Mouse (Mus musculus) right cerebral cortex, postnatal 36 days (tissue): ENCODE results near the gene Cep78.

Experiments used
- DNase-seq, 2 experiments: peaks; one replicate each; pipeline ENCODE4 v3.0.0; 2022; ENCODE audit warnings: low spot score in 2 of 2, mixed read lengths in 1 of 2

Gene Cep78

GRCm38 (mm10) chr19:15984449-15985171 is at the start of gene Cep78:
Gene Cep78, minus strand, starts transcription at chr19:15984989.
- DNase-seq = peak; percentile 85 to 88

- no peak for DNase-seq
These were observed 46.5 kb upstream of the Cep78 start for GRCm38 (mm10) chr19:16031276-16031675.

DNA sequence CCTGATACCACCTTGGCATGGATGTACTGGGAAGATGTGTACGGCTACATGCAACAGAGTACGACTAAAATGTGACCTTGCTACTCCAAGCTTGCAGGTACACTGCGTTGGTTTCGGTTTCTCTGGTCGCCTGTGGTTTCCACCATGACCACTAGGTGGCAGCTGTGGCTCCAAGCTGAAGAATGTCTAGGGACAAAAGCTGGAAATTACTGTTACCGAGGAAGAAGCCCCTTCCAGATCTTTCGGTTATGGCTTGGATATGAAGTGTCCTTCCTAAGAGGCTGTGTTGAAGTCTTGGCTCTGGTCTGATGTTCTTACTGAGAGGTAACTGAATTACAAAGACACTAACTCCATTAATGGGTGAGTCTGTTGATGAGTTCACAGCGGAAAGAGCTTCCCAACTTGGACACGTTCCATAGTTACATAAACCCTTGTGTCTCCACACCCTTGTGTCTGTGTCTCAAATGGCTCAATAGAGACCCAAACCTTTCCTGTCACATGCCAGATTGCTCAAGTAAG is 44.5 kb upstream of the Cep78 start:
- DNase-seq = peak in 1 of 2 experiments; percentile 26

- no peak for DNase-seq
These were observed 44.0 kb upstream of the Cep78 start for GRCm38 (mm10) chr19:16028746-16029252.

DNA sequence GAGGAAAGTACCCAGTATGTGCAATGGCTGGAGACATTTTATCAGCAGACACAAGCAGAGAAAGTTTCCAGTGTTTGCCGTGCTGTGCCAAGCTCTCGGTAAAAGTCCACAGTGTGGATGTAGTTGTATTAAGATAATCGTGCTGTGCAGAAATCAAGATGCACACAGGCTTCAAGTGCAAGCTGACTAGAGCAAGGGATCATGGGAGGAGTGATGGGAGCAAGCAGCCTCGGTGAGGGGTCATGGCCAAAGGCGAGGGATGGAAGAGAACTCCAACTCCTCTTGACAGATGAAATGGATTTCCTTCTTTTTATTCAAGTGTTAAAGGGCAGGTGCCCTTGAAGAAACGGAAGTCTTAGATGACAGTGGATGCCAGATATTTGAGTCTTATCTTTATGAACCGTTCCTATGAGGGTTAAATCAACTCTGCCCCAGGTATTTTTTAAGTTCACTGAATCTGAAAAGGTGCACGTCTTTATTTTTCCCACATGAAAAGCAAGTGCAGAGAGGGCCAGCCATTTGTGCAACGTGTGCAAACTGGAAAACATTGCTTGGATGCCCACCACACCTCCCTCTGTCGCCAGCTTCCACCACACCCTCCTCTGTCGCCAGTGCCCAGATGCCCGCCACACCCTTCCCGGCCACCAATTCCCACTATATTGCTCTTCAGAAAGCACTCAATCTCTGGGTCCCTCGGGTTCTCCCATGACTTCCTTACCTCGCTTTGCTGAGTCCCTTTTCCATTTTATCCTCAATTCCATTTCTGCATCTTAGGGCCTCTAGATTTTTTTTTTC is 43.3 kb upstream of the Cep78 start:
- no peak for DNase-seq

GRCm38 (mm10) chr19:16026276-16026675 is 41.5 kb upstream of the Cep78 start:
- DNase-seq = no peak

DNA sequence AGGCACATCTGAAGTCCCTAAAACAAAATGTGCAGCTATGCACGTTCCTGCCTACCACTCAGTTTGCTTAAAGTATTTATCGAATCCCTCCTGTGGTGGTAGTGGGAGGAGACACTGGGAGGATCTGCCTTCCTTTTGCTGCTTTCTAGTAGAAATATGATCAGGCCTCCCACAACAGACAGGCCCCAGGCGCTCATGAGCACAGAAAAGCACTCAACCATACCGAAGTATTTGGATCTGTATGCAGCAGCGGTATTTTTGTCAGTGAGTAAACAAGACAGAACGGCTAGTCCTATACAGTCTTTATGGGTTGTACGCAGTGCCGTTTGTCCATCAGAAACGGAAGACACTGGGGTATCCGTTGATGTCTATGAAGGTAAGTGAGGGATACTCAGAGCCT is 37.4 kb upstream of the Cep78 start:
- DNase-seq = no peak

DNA sequence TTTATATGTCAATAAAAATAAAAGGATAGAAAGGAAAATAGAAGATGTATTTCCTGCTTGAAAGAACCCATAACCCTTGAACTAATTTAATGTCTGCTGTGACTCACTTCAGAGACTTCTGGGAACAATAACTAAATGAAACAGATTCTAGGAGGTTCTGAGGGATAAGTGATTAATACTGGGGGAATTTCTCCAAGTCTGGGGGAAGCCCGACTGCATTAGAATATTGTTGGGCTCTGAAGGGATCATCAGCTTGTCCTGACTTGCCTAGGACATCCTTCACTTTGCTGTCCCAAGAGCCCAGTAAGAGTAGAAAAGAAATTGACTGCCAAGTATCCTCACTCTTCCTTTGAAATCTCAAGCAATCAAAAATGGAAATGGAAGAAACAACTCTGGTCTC is 31.4 kb upstream of the Cep78 start:
- DNase-seq = no peak

DNA sequence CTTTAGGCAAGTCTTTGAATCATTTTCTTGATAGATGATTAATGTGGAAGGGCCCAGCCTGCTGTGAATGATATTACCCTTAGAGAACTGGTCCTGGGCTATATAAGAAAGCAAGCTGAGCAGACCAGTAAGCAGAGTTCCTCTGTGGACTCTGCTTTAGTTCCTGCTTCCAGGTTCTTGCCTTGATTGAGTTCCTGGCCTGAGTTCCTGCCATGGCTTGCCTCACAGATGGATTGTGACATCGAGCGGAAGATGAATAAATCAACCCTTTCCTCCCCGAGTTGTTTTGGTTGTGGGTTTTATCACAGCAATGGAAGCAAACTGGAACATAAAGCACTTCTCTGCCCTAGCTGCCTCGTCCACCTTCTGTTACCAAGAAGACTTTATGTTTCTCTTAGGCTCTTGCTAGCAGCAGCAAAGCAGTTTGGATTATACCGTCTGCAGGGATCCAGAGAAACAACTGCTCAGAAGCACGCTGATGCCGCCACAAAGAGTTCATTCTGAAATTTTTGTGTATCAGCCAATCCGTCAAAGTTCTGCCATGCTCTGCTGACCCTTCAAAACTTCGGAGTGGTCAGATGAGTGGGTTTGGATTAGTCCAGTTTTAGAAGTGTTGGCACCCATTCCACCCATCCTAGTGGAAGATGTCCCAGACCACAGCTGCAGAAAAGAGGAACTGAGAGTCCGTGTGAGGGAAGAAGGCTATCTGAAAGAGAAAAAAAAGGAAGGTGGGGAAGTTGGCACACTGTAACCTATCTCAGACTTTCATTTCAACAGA is 30.6 kb upstream of the Cep78 start:
- no peak for DNase-seq

- DNase-seq = no peak
These were observed 25.1 kb upstream of the Cep78 start for GRCm38 (mm10) chr19:16009746-16010337.

GRCm38 (mm10) chr19:16009111-16009510 is 24.3 kb upstream of the Cep78 start:
- DNase-seq = no peak

- peak; percentile 41 to 80 for DNase-seq
These were observed 22.3 kb upstream of the Cep78 start for GRCm38 (mm10) chr19:16007131-16007530.

DNA sequence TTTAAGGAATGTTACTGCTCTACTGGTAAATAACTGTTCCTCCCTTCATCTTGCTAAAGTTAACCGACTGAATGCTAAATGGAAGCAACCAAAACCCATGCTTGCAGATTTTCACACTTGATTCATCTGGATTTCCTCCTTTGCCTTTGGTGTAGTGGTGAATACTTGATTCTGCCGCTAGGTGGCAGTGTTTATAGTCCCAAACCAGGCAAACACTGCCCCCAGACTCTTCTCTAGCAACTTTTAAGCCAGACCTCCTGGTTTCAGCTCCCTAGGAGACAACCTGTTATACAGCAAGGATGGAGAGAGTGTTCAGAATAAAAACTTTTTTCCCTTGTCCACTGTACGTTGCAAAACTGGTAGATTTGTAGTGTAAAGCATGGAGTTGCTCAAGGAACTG is 13.4 kb upstream of the Cep78 start:
- peak; percentile 23 to 24 for DNase-seq

DNA sequence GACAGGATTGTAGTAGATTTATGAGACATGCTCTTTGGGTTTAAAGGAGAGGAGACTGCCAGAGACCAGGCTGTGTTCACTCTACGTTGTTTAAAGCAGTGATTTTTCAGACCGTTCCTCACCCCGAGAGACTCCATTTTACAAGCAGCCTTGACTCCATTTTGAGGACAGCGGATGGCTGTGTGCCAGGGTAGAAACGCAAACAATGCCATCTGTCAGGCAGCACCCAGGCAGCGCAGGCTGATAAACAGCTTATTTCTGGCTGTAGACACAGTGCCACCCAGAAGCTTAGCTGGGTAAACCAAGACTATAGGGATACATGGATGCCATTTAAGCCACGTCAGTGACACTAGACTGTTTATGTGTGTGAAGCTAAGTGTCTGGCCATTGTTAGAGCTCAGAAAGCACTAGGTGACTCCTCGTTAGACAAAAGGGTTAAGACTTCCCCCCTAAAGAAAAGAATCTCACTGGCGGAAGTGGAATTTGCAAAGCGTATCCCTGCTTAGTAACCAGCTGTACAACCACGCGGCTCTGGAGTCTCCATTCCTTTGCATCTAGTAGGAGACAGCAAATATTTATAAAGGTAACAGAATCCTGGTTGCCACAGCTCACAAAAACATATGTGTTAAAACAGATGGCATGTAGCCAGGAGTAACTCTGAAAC is 12.2 kb upstream of the Cep78 start:
- peak; percentile 54 to 62 for DNase-seq

DNA sequence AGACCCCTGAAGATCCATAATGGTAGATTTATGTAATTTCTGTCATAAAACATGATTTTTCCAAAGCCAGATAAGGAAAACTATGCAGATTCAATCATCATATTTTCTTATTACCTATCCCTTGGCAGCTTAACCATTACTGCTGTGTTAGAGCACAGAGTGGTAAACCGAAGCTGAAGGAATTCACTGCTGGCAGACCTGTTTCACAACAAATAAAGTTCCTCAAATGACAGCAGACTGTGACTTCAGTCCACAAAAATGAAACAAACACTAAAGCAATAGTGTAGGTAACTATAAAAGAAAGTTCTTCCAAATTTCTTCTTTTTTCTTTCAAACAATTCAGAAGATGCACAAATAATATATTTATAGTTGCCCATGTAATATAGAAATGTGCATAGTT is 5.3 kb upstream of the Cep78 start:
- DNase-seq = no peak

GRCm38 (mm10) chr19:15985172-15985713 is 454 bp upstream of the Cep78 start:
- DNase-seq = no peak

- no peak for DNase-seq
These were observed 947 bp downstream of the Cep78 start for GRCm38 (mm10) chr19:15983739-15984344.

DNA sequence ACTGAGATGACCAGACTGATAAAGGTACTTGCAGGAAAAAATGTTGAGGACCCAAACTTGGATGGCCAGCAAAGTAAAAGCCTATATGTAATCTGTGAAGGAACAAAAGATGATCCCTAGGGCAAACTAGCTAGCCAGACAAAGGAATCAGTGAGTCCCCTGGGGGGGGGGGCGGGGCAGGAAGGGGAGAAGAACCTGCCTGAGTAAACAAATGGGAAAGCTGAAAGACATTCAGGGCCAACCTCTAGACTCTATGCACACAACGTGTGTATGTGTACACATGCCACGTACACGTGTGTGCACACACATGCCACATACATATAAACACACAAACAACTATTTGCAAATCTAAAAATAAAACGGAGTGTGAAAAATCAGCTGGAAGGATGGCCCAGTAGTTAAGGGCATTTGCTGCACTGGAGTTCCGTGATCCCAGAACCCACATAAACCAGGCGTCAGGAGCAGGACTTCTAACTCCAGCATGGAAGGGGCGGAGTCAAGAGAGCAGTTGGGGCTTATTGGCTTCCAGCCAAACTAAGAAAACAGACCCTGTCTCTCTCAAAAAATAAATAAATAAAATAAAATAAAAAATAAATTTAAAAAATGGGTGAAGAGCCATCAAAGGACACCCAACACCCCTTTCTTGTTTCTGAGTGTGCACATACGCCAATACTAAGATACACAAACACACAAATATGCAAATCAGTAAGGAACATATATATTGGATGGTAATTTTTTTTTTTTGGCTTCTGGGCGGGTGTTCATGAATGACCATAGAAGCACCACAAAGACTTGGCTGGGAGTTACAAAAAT is 1.7 kb downstream of the Cep78 start:
- DNase-seq = no peak

DNA sequence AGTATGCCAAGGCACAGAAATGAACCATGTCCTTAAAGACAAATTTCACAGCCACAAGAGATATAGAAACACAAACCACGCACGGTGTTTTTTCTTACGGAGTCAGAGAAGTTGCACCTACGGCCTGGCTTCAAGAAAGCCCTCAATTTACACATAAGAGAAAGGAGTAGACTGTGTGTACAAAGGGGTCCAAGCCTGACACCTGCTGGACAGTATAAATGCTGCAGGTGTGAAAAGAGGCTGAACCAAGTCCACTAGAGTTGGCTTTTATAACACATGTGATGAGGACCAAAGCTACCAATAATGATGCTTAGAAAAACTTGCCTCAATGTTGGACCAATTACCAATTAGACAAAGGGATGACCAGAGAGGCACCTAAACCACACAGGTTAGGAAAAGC is 2.9 kb downstream of the Cep78 start:
- peak; percentile 19 to 23 for DNase-seq
